Mouse (Mus musculus) thymus, postnatal 10 days (tissue): Measurements from ENCODE around the gene Cnih2.
"Not testable (repeated sequence)": the region's sequence is repeated elsewhere in the genome, so short reads cannot be mapped to it uniquely, and the experiment has no call there.

Experiments
- DNase-seq, 2 experiments: peaks; one replicate each; pipeline ENCODE4 v3.0.0; 2021; ENCODE audit warnings: low spot score in 2 of 2

The Cnih2 gene

GRCm38 (mm10) chr19:5094243-5094632 is 4.1 kb downstream of the Cnih2 start:
- peak; percentile 76 to 91 for DNase-seq

- no peak for DNase-seq
These were observed 4.7 kb downstream of the Cnih2 start for GRCm38 (mm10) chr19:5093481-5094242.

- DNase-seq, result no peak
These were observed 6.2 kb downstream of the Cnih2 start for GRCm38 (mm10) chr19:5092083-5092482.

GRCm38 (mm10) chr19:5089324-5089723 is 9.0 kb downstream of the Cnih2 start:
- DNase-seq, result no peak

GRCm38 (mm10) chr19:5087884-5088728 is 10.2 kb downstream of the Cnih2 start, which contains the start of gene Yif1a:
TSS of gene Yif1a (plus strand) at chr19:5088538.
- DNase-seq, result peak; percentile 90 to 93

GRCm38 (mm10) chr19:5086533-5086932 is 11.8 kb downstream of the Cnih2 start:
- DNase-seq, result not testable (repeated sequence)

- no peak for DNase-seq
These were observed 13.0 kb downstream of the Cnih2 start, which contains the start of gene Tmem151a for GRCm38 (mm10) chr19:5085145-5085863. TSS of gene Tmem151a (minus strand) at chr19:5085531.

- no peak for DNase-seq
These were observed 13.5 kb downstream of the Cnih2 start for GRCm38 (mm10) chr19:5084834-5085144.

GRCm38 (mm10) chr19:5083961-5084833 is 14.1 kb downstream of the Cnih2 start:
- DNase-seq, result no peak

GRCm38 (mm10) chr19:5082596-5082995 is 15.7 kb downstream of the Cnih2 start:
- DNase-seq, result no peak

- no peak for DNase-seq
These were observed 16.3 kb downstream of the Cnih2 start for GRCm38 (mm10) chr19:5082005-5082404.

- DNase-seq, result no peak
These were observed 19.0 kb downstream of the Cnih2 start for GRCm38 (mm10) chr19:5079279-5079678.

GRCm38 (mm10) chr19:5073518-5073917 is 24.8 kb downstream of the Cnih2 start:
- DNase-seq, result no peak

GRCm38 (mm10) chr19:5073028-5073427 is 25.3 kb downstream of the Cnih2 start:
- DNase-seq, result peak in 1 of 2 experiments; percentile 37

GRCm38 (mm10) chr19:5072389-5073019 is 25.8 kb downstream of the Cnih2 start:
- DNase-seq, result no peak

- no peak for DNase-seq
These were observed 26.6 kb downstream of the Cnih2 start for GRCm38 (mm10) chr19:5071545-5072369.

GRCm38 (mm10) chr19:5071077-5071476 is 27.2 kb downstream of the Cnih2 start:
- DNase-seq, result no peak

GRCm38 (mm10) chr19:5069978-5070377 is 28.3 kb downstream of the Cnih2 start:
- DNase-seq, result no peak

- DNase-seq, result no peak
These were observed 28.8 kb downstream of the Cnih2 start for GRCm38 (mm10) chr19:5069486-5069885.
